Mouse (Mus musculus): Measurements from ENCODE around the gene Ptafr. TPM values are rescaled to one million over a fixed set of nuclear protein-coding genes. Genes with fewer than 3 reads are reported as not detected.

Ptafr gene
- total RNA-seq (2014; fragmentation: Nextera tagmentation): not detected in 2 replicates
- total RNA-seq (2017): 2.0 and 2.1 TPM in 2 replicates
- 0.02 and 0.03 TPM in 2 replicates for polyA plus RNA-seq (2012)

GRCm38 (mm10) chr4:132563965-132564364, at the start of gene Ptafr:
Gene Ptafr (plus strand): TSS chr4:132564067.
- Histone ChIP-seq H3K9me3 (replicated peaks) (no peaks in the 10 kb centered on the region), H3K4me1 (ENCODE audit: insufficient read depth, low read depth, low read length) (peaks cover 32% of the 10 kb centered on the region), H3K27me3 (ENCODE audit: insufficient read depth, low read length) (peaks cover 25% of the 10 kb centered on the region), H3K36me3 (replicated peaks) (no peaks in the 10 kb centered on the region), H3K4me3 (ENCODE audit: low read depth, low read length) (no peak within 1 kb of the TSS)
- ATAC-seq (ENCODE audit: extremely low read depth, insufficient number of reproducible peaks, low FRiP score, poor library complexity, severe bottlenecking) (0 out of 2 replicates have a peak, but pooled peaks have one; percentile 4), DNase-seq (ENCODE audit: low spot score) (no peak)
- TF ChIP-seq POLR2AphosphoS5 (IDR thresholded peaks at IDR 0.05; ENCODE audit: insufficient replicate concordance, low read depth, low read length) (no peak), CTCF (IDR thresholded peaks at IDR 0.05; ENCODE audit: low read depth, low read length) (no peak), GATA1 (IDR thresholded peaks at IDR 0.05; ENCODE audit: borderline replicate concordance, low read length) (no peak), GATA2 (IDR thresholded peaks at IDR 0.05; ENCODE audit: borderline replicate concordance, low read depth, low read length) (no peak), TAL1 (conservative IDR thresholded peaks at IDR 0.05; ENCODE audit: low read depth, low read length) (no peak)

- TF ChIP-seq POLR2AphosphoS5 (IDR thresholded peaks at IDR 0.05; ENCODE audit: insufficient replicate concordance, low read depth, low read length): no peak
- no peak for TF ChIP-seq GATA1 (IDR thresholded peaks at IDR 0.05; ENCODE audit: borderline replicate concordance, low read length)
- TF ChIP-seq CTCF (IDR thresholded peaks at IDR 0.05; ENCODE audit: low read depth, low read length): peak; percentile 54; the same call in 1 of the 2 replicates
- TF ChIP-seq GATA2 (IDR thresholded peaks at IDR 0.05; ENCODE audit: borderline replicate concordance, low read depth, low read length): no peak
- TF ChIP-seq TAL1 (conservative IDR thresholded peaks at IDR 0.05; ENCODE audit: low read depth, low read length): no peak
- ATAC-seq (ENCODE audit: extremely low read depth, insufficient number of reproducible peaks, low FRiP score, poor library complexity, severe bottlenecking) (no peak), DNase-seq (ENCODE audit: low spot score) (no peak)
- no peaks in the 10 kb centered on the region for H3K9me3 ChIP-seq (replicated peaks)
- peaks cover 52% of the 10 kb centered on the region for H3K4me1 ChIP-seq (ENCODE audit: insufficient read depth, low read depth, low read length)
- H3K27me3 ChIP-seq (ENCODE audit: insufficient read depth, low read length): no peaks in the 10 kb centered on the region
- no peaks in the 10 kb centered on the region for H3K36me3 ChIP-seq (replicated peaks)
- peak overlapping the region; percentile 68; the same call in 1 of the 2 replicates for H3K4me3 ChIP-seq (ENCODE audit: low read depth, low read length)
Observed at GRCm38 (mm10) chr4:132514555-132515135, 49.2 kb upstream of the Ptafr start.

GRCm38 (mm10) chr4:132515369-132516155, 48.3 kb upstream of the Ptafr start:
- DNase-seq (ENCODE audit: low spot score) (peak; percentile 84), ATAC-seq (ENCODE audit: extremely low read depth, insufficient number of reproducible peaks, low FRiP score, poor library complexity, severe bottlenecking) (peak; percentile 88)
- no peaks in the 10 kb centered on the region for H3K9me3 ChIP-seq (replicated peaks)
- no peaks in the 10 kb centered on the region for H3K36me3 ChIP-seq (replicated peaks)
- TF ChIP-seq TAL1 (conservative IDR thresholded peaks at IDR 0.05; ENCODE audit: low read depth, low read length): no peak
- no peak for TF ChIP-seq CTCF (IDR thresholded peaks at IDR 0.05; ENCODE audit: low read depth, low read length)
- TF ChIP-seq POLR2AphosphoS5 (IDR thresholded peaks at IDR 0.05; ENCODE audit: insufficient replicate concordance, low read depth, low read length): no peak
- TF ChIP-seq GATA2 (IDR thresholded peaks at IDR 0.05; ENCODE audit: borderline replicate concordance, low read depth, low read length): no peak
- no peak for TF ChIP-seq GATA1 (IDR thresholded peaks at IDR 0.05; ENCODE audit: borderline replicate concordance, low read length)
- H3K4me3 ChIP-seq (ENCODE audit: low read depth, low read length): peak overlapping the region; percentile 68
- H3K27me3 ChIP-seq (ENCODE audit: insufficient read depth, low read length): no peaks in the 10 kb centered on the region
- H3K4me1 ChIP-seq (ENCODE audit: insufficient read depth, low read depth, low read length): peaks cover 48% of the 10 kb centered on the region

- ATAC-seq (ENCODE audit: extremely low read depth, insufficient number of reproducible peaks, low FRiP score, poor library complexity, severe bottlenecking) (no peak), DNase-seq (ENCODE audit: low spot score) (no peak)
- TF ChIP-seq POLR2AphosphoS5 (IDR thresholded peaks at IDR 0.05; ENCODE audit: insufficient replicate concordance, low read depth, low read length) (no peak), GATA2 (IDR thresholded peaks at IDR 0.05; ENCODE audit: borderline replicate concordance, low read depth, low read length) (no peak), TAL1 (conservative IDR thresholded peaks at IDR 0.05; ENCODE audit: low read depth, low read length) (no peak), GATA1 (IDR thresholded peaks at IDR 0.05; ENCODE audit: borderline replicate concordance, low read length) (no peak)
- H3K4me1 ChIP-seq (ENCODE audit: insufficient read depth, low read depth, low read length): peaks cover 33% of the 10 kb centered on the region
- no peaks in the 10 kb centered on the region for H3K9me3 ChIP-seq (replicated peaks)
- no peaks in the 10 kb centered on the region for H3K36me3 ChIP-seq (replicated peaks)
- no peak overlapping the region for H3K4me3 ChIP-seq (ENCODE audit: low read depth, low read length)
- H3K27me3 ChIP-seq (ENCODE audit: insufficient read depth, low read length): no peaks in the 10 kb centered on the region
Observed at GRCm38 (mm10) chr4:132518066-132518465, 45.8 kb upstream of the Ptafr start.

GRCm38 (mm10) chr4:132519188-132519587, 44.7 kb upstream of the Ptafr start:
- Histone ChIP-seq H3K9me3 (replicated peaks) (no peaks in the 10 kb centered on the region), H3K36me3 (replicated peaks) (no peaks in the 10 kb centered on the region), H3K4me3 (ENCODE audit: low read depth, low read length) (no peak overlapping the region), H3K27me3 (ENCODE audit: insufficient read depth, low read length) (no peaks in the 10 kb centered on the region), H3K4me1 (ENCODE audit: insufficient read depth, low read depth, low read length) (peaks cover 26% of the 10 kb centered on the region)
- no peak for TF ChIP-seq POLR2AphosphoS5 (IDR thresholded peaks at IDR 0.05; ENCODE audit: insufficient replicate concordance, low read depth, low read length)
- DNase-seq (ENCODE audit: low spot score) (no peak), ATAC-seq (ENCODE audit: extremely low read depth, insufficient number of reproducible peaks, low FRiP score, poor library complexity, severe bottlenecking) (no peak)

GRCm38 (mm10) chr4:132524321-132524741, 39.5 kb upstream of the Ptafr start:
- Histone ChIP-seq H3K36me3 (replicated peaks) (peaks cover 8% of the 10 kb centered on the region), H3K4me3 (ENCODE audit: low read depth, low read length) (no peak overlapping the region), H3K9me3 (replicated peaks) (no peaks in the 10 kb centered on the region), H3K4me1 (ENCODE audit: insufficient read depth, low read depth, low read length) (peaks cover 44% of the 10 kb centered on the region), H3K27me3 (ENCODE audit: insufficient read depth, low read length) (no peaks in the 10 kb centered on the region)
- TF ChIP-seq GATA2 (IDR thresholded peaks at IDR 0.05; ENCODE audit: borderline replicate concordance, low read depth, low read length) (no peak), GATA1 (IDR thresholded peaks at IDR 0.05; ENCODE audit: borderline replicate concordance, low read length) (no peak), CTCF (IDR thresholded peaks at IDR 0.05; ENCODE audit: low read depth, low read length) (no peak), POLR2AphosphoS5 (IDR thresholded peaks at IDR 0.05; ENCODE audit: insufficient replicate concordance, low read depth, low read length) (no peak), TAL1 (conservative IDR thresholded peaks at IDR 0.05; ENCODE audit: low read depth, low read length) (no peak)
- DNase-seq (ENCODE audit: low spot score) (no peak), ATAC-seq (ENCODE audit: extremely low read depth, insufficient number of reproducible peaks, low FRiP score, poor library complexity, severe bottlenecking) (no peak)

Data from G1E (cell line).